Comparison of ENCODE assay signal across 11 mouse cellular contexts in the genomic region with DNA sequence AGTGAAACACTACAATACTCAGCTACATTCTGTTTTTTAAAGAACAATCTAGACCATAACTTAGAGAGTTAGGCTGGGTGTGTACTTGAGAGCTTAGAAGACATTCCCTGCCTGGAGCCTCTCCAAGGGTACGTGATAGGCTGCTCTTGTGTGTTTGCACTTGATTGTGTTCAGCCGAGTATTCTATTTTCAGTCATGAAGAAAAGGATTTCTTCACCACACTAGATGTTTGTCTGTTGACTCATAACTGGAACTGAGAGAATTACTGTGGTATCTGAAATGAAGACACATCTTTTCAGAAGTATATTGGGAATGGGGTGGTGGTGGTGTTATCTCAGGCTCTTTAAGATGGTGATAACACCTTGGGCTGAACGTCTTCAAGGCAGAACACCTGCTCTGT.
A peak's percentile ranks its signal among the peaks of the same experiment; 100 is the strongest.
DNase-seq lines count a peak whose midpoint lies in the region; ATAC-seq and TF ChIP-seq lines count a peak whose summit lies in the region.
"Had no signal": no experiment of that assay in that cellular context is flagged by ENCODE, and none has a peak within 500 bp of the region (broad histone marks: within the 10 kb centered on the region; RNA-seq: fewer than 3 reads in every experiment).

No protein-coding gene starts in this region.

- H3K4me3 ChIP-seq in stomach, postnatal 0 days (ENCODE audit: low read depth, low read length): no peak overlapping the region
- H3K4me3 ChIP-seq: liver, embryonic 13.5 days had no signal

- no peaks in the 10 kb centered on the region for H3K36me3 ChIP-seq in stomach, postnatal 0 days (ENCODE audit: control insufficient read depth, insufficient read depth, low read length)
- H3K36me3 ChIP-seq: liver, embryonic 13.5 days had no signal

- no peak for TF ChIP-seq EP300 in stomach, postnatal 0 days (optimal IDR thresholded peaks at IDR 0.05)

- H3K9me3 ChIP-seq in stomach, postnatal 0 days (ENCODE audit: control insufficient read depth, low read length): no peaks in the 10 kb centered on the region
- H3K9me3 ChIP-seq: liver, embryonic 13.5 days had no signal

- DNase-seq in ovary, adult 18-20 months (ENCODE audit: low spot score): peak; percentile 43
- no peak for DNase-seq in ovary, postnatal 14 days (ENCODE audit: low spot score)
- peak; percentile 49 for DNase-seq in gastrocnemius, postnatal 25 days
- peak; percentile 55 for DNase-seq in heart, postnatal 25 days (ENCODE audit: low spot score)
- DNase-seq in stomach, postnatal 0 days (ENCODE audit: low spot score): no peak
- no peak for DNase-seq in spleen, postnatal 36 days (ENCODE audit: low spot score in 2 of 2)
- no peak for DNase-seq in MN1 (ENCODE audit: low spot score)
- DNase-seq in frontal cortex, postnatal 36 days (ENCODE audit: low spot score in 2 of 2): no peak
- DNase-seq: liver, embryonic 13.5 days; right cerebral cortex, postnatal 25 days had no signal

- no peak for TF ChIP-seq CTCF in stomach, postnatal 0 days (IDR thresholded peaks at IDR 0.05; ENCODE audit: low read depth)

- ATAC-seq in stomach, postnatal 0 days (ENCODE audit: low FRiP score, low TSS enrichment): no peak
- ATAC-seq: hindbrain, postnatal 0 days had no signal

- peak overlapping the region; percentile 84; the same call in 1 of the 2 replicates for H3K27ac ChIP-seq in stomach, postnatal 0 days (replicated peaks)
- H3K27ac ChIP-seq: hindbrain, postnatal 0 days; liver, embryonic 13.5 days had no signal

- H3K9ac ChIP-seq in stomach, postnatal 0 days (ENCODE audit: low read length): no peak overlapping the region
- H3K9ac ChIP-seq: liver, embryonic 13.5 days had no signal

- WGBS in stomach, postnatal 0 days: 27% methylated on average over 3 of the region's 3 CpGs

- H3K27me3 ChIP-seq in stomach, postnatal 0 days (ENCODE audit: control insufficient read depth, insufficient read depth, low read length): no peaks in the 10 kb centered on the region
- H3K27me3 ChIP-seq: liver, embryonic 13.5 days had no signal

- intact Hi-C loops in heart, postnatal 25 days (cut with DNase I): no loop called here

- H3K4me1 ChIP-seq in stomach, postnatal 0 days (replicated peaks; ENCODE audit: control insufficient read depth, insufficient read depth): peaks cover 15% of the 10 kb centered on the region

- H3K4me2 ChIP-seq in stomach, postnatal 0 days (replicated peaks; ENCODE audit: low read depth): no peak overlapping the region
- H3K4me2 ChIP-seq: liver, embryonic 13.5 days had no signal

Comparison
In these comparisons a context has a peak if more than half of its experiments do, and no peak if none do; other contexts are left out.
1. DNase-seq: peak in ovary, adult 18-20 months (single experiment), gastrocnemius, postnatal 25 days (single experiment) and heart, postnatal 25 days (single experiment); none in ovary, postnatal 14 days (single experiment), stomach, postnatal 0 days (single experiment), spleen, postnatal 36 days (0 of 2), MN1 (single experiment) and frontal cortex, postnatal 36 days (0 of 2).